23 mouse cellular contexts compared by ENCODE assay signal in the genomic region with DNA sequence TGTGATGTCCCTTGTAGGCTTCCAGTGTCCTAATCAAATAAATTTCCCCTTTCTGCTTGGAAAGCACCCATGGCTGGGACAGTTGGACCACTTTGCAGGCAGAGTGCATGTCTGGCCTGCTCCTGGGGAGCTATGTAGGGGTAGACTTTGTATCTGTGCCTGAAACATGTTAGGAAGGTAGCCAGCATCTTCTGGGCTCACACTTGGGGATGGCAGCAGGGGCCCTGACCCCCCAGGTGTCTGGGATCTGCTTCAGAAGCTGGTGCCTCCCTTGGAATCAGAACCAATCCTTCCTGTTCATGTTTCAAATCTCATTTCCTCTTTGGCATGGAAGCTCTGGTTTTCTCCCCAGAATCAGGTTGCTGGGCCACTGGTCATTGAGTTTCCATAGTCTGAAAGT. TPM values are rescaled to one million over a fixed set of nuclear protein-coding genes. Genes with fewer than 3 reads are reported as not detected.
A peak's percentile ranks its signal among the peaks of the same experiment; 100 is the strongest.
DNase-seq lines count a peak whose midpoint lies in the region; ATAC-seq and TF ChIP-seq lines count a peak whose summit lies in the region.
"Had no signal": no experiment of that assay in that cellular context is flagged by ENCODE, and none has a peak within 500 bp of the region (broad histone marks: within the 10 kb centered on the region; RNA-seq: fewer than 3 reads in every experiment).

No protein-coding gene starts in this region.

- no peaks in the 10 kb centered on the region for H3K9me3 ChIP-seq in erythroblast, embryonic 14.5 days (ENCODE audit: control insufficient read depth, low read length)
- H3K9me3 ChIP-seq in hindbrain, embryonic 10.5 days = no peaks in the 10 kb centered on the region
- no peaks in the 10 kb centered on the region for H3K9me3 ChIP-seq in hindbrain, postnatal 0 days (ENCODE audit: low read length)
- H3K9me3 ChIP-seq in MEL (replicated peaks; ENCODE audit: insufficient read depth, low read length) = no peaks in the 10 kb centered on the region
- H3K9me3 ChIP-seq in liver, embryonic 14.5 days (ENCODE audit: control insufficient read depth, low read length) = no peaks in the 10 kb centered on the region
- H3K9me3 ChIP-seq: forebrain, embryonic 15.5 days; heart, embryonic 15.5 days; hindbrain, embryonic 13.5 days had no signal

- TF ChIP-seq EP300 in MEL (IDR thresholded peaks at IDR 0.05; ENCODE audit: low read depth in 1 of 2, low read length in 2 of 2) = no peak
- TF ChIP-seq EP300 in liver, embryonic 14.5 days (IDR thresholded peaks at IDR 0.05; ENCODE audit: low read depth) = no peak

- H3K36me3 ChIP-seq in erythroblast, embryonic 14.5 days (ENCODE audit: control insufficient read depth) = peaks cover 73% of the 10 kb centered on the region
- no peaks in the 10 kb centered on the region for H3K36me3 ChIP-seq in hindbrain, embryonic 10.5 days
- H3K36me3 ChIP-seq in hindbrain, postnatal 0 days (ENCODE audit: insufficient read depth, low read length) = no peaks in the 10 kb centered on the region
- peaks cover 0 to 58% of the 10 kb centered on the region in 2 experiments; a peak in 2 of 4 replicates for H3K36me3 ChIP-seq in MEL (ENCODE audit: control insufficient read depth in 1 of 2, insufficient read depth in 2 of 2, low read length in 2 of 2)
- peaks cover 41% of the 10 kb centered on the region for H3K36me3 ChIP-seq in liver, embryonic 14.5 days (replicated peaks; ENCODE audit: control insufficient read depth, insufficient read depth, low read depth)
- H3K36me3 ChIP-seq: forebrain, embryonic 15.5 days; heart, embryonic 15.5 days; hindbrain, embryonic 13.5 days had no signal

- no peak overlapping the region for H3K4me2 ChIP-seq in hindbrain, postnatal 0 days (ENCODE audit: low read depth, low read length)
- H3K4me2 ChIP-seq in liver, embryonic 14.5 days (ENCODE audit: low read depth) = peak overlapping the region; percentile 92
- H3K4me2 ChIP-seq: forebrain, embryonic 15.5 days; heart, embryonic 15.5 days; hindbrain, embryonic 13.5 days had no signal

- TF ChIP-seq POLR2A in MEL (IDR thresholded peaks at IDR 0.05; ENCODE audit: control insufficient read depth in 1 of 2, insufficient read depth in 1 of 2, low read depth in 1 of 2, low read length in 2 of 2, poor library complexity in 1 of 2) = no peak

- no peak overlapping the region for H3K9ac ChIP-seq in hindbrain, postnatal 0 days (replicated peaks; ENCODE audit: low read length)
- H3K9ac ChIP-seq in MEL (ENCODE audit: control insufficient read depth, low read depth, low read length, poor library complexity, severe bottlenecking) = peak overlapping the region; percentile 52
- H3K9ac ChIP-seq in liver, embryonic 14.5 days (replicated peaks) = peak overlapping the region; percentile 90
- H3K9ac ChIP-seq: forebrain, embryonic 15.5 days; heart, embryonic 15.5 days; hindbrain, embryonic 13.5 days had no signal

- no peak for DNase-seq in hindbrain, embryonic 10.5 days (ENCODE audit: low spot score)
- no peak for DNase-seq in hindbrain, postnatal 0 days (ENCODE audit: low spot score)
- DNase-seq in MEL (ENCODE audit: low read depth, low spot score) = no peak
- no peak for DNase-seq in liver, embryonic 14.5 days (ENCODE audit: low read depth in 3 of 3, low spot score in 3 of 3)
- no peak for DNase-seq in adrenal gland, postnatal 14 days
- DNase-seq in gastrocnemius, adult 2 months = no peak
- DNase-seq: adrenal gland, postnatal 36 days; cerebellum, adult 2 months; cerebellum, postnatal 36 days; gastrocnemius, postnatal 25 days; kidney, adult 8-10 months; kidney, postnatal 14 days; layer of hippocampus, postnatal 36 days; thymus, postnatal 36 days had no signal

- ATAC-seq in erythroblast, adult 5-6 weeks (replicated peaks; ENCODE audit: low FRiP score, poor library complexity, severe bottlenecking) = no peak
- ATAC-seq in hindbrain, postnatal 0 days = no peak
- no peak for ATAC-seq in liver, embryonic 14.5 days (ENCODE audit: insufficient read depth)
- ATAC-seq: CD4-positive, CD25-positive, alpha-beta regulatory T cell, adult 4 months; forebrain, embryonic 15.5 days; lung, postnatal 0 days had no signal

- H3K4me3 ChIP-seq in erythroblast, embryonic 14.5 days (replicated peaks) = peak overlapping the region; percentile 79
- H3K4me3 ChIP-seq in hindbrain, embryonic 10.5 days = no peak overlapping the region
- H3K4me3 ChIP-seq in hindbrain, postnatal 0 days (ENCODE audit: low read length) = no peak overlapping the region
- H3K4me3 ChIP-seq in MEL (ENCODE audit: control insufficient read depth in 1 of 2, insufficient read depth in 1 of 2, low read depth in 2 of 2, low read length in 2 of 2) = no peak overlapping the region
- peak overlapping the region; percentile 78 to 83 for H3K4me3 ChIP-seq in liver, embryonic 14.5 days (ENCODE audit: insufficient read depth in 1 of 2, low read depth in 2 of 2, low read length in 2 of 2)
- H3K4me3 ChIP-seq in gastrocnemius, adult 2 months = no peak overlapping the region
- H3K4me3 ChIP-seq: forebrain, embryonic 15.5 days; heart, embryonic 15.5 days; hindbrain, embryonic 13.5 days; layer of hippocampus, adult 2 months had no signal

- H3K4me1 ChIP-seq in erythroblast, embryonic 14.5 days (ENCODE audit: control insufficient read depth) = peaks cover 74% of the 10 kb centered on the region
- peaks cover 23% of the 10 kb centered on the region for H3K4me1 ChIP-seq in hindbrain, embryonic 10.5 days (replicated peaks)
- peaks cover 4% of the 10 kb centered on the region; the same call in 1 of the 2 replicates for H3K4me1 ChIP-seq in hindbrain, postnatal 0 days (ENCODE audit: insufficient read depth, low read length)
- H3K4me1 ChIP-seq in MEL (ENCODE audit: control insufficient read depth in 1 of 2, insufficient read depth in 2 of 2, low read length in 2 of 2) = peaks cover 43 to 61% of the 10 kb centered on the region in 2 experiments
- peaks cover 46 to 56% of the 10 kb centered on the region in 2 experiments for H3K4me1 ChIP-seq in liver, embryonic 14.5 days (replicated peaks; ENCODE audit: control insufficient read depth in 2 of 2, insufficient read depth in 2 of 2, low read length in 1 of 2)

- peaks cover 14% of the 10 kb centered on the region for H3K27me3 ChIP-seq in erythroblast, embryonic 14.5 days (ENCODE audit: control insufficient read depth)
- peaks cover 47% of the 10 kb centered on the region for H3K27me3 ChIP-seq in hindbrain, embryonic 10.5 days (ENCODE audit: insufficient read depth, poor library complexity, severe bottlenecking)
- no peaks in the 10 kb centered on the region for H3K27me3 ChIP-seq in hindbrain, postnatal 0 days (ENCODE audit: insufficient read depth, low read length)
- peaks cover 2 to 9% of the 10 kb centered on the region in 2 experiments; a peak in 3 of 4 replicates for H3K27me3 ChIP-seq in MEL (ENCODE audit: control insufficient read depth in 1 of 2, insufficient read depth in 2 of 2, low read length in 2 of 2)
- peaks cover 7% of the 10 kb centered on the region for H3K27me3 ChIP-seq in liver, embryonic 14.5 days (ENCODE audit: control insufficient read depth, insufficient read depth, low read length)

- H3K27ac ChIP-seq in hindbrain, embryonic 10.5 days = peak overlapping the region; percentile 40; the same call in 1 of the 2 replicates
- H3K27ac ChIP-seq in hindbrain, postnatal 0 days = no peak overlapping the region
- peak overlapping the region; percentile 91 for H3K27ac ChIP-seq in MEL (ENCODE audit: control insufficient read depth, low read depth, low read length)
- peak overlapping the region; percentile 97 for H3K27ac ChIP-seq in liver, embryonic 14.5 days
- no peak overlapping the region for H3K27ac ChIP-seq in gastrocnemius, adult 2 months
- H3K27ac ChIP-seq: forebrain, embryonic 15.5 days; heart, embryonic 15.5 days; hindbrain, embryonic 13.5 days; layer of hippocampus, adult 2 months had no signal

- TF ChIP-seq CTCF in hindbrain, postnatal 0 days (IDR thresholded peaks at IDR 0.05; ENCODE audit: low read depth) = no peak
- no peak for TF ChIP-seq CTCF in MEL (IDR thresholded peaks at IDR 0.05 in 2 of 3, conservative IDR thresholded peaks at IDR 0.05 in 1 of 3; ENCODE audit: control insufficient read depth in 1 of 3, insufficient read depth in 1 of 3, low read depth in 2 of 3, low read length in 3 of 3, poor library complexity in 1 of 3, severe bottlenecking in 1 of 3)
- no peak for TF ChIP-seq CTCF in liver, embryonic 14.5 days (IDR thresholded peaks at IDR 0.05; ENCODE audit: low read depth)
- TF ChIP-seq CTCF in gastrocnemius, adult 2 months (IDR thresholded peaks at IDR 0.05) = no peak

- no peak for TF ChIP-seq RAD21 in MEL (IDR thresholded peaks at IDR 0.05; ENCODE audit: low read depth, low read length)

- peaks cover 29% of the 10 kb centered on the region for H3K79me2 ChIP-seq in MEL (ENCODE audit: control insufficient read depth, insufficient read depth, low read length, poor library complexity)

- intact Hi-C loops in gastrocnemius, adult 2 months (cut with DNase I) = loop anchor here (10.0 kb wide), 1 partner anchor 388 kb away; no protein-coding TSS in a partner anchor

RNA-seq across cellular contexts. Expression of a gene that starts 3.1 kb away (rescaled TPM):
- polyA plus RNA-seq in erythroblast, embryonic 14.5 days (2012) = 91.5 and 99.6 TPM in 2 replicates
- total RNA-seq in erythroblast, adult 5-6 weeks (2015; ENCODE audit: low replicate concordance) = 246 and 272 TPM in 2 replicates
- 487 and 489 TPM in 2 replicates for total RNA-seq in erythroblast, adult 5-6 weeks (2017; ENCODE audit: low replicate concordance)
- 9.7 and 9.9 TPM in 2 replicates for polyA plus RNA-seq in hindbrain, embryonic 10.5 days (2016; fragmentation: Nextera tagmentation; extraction: Ambion mirVana)
- total RNA-seq in hindbrain, postnatal 0 days (2014; rRNA removed) = 23.9 and 26.0 TPM in 2 replicates
- polyA plus RNA-seq in hindbrain, postnatal 0 days (2015; fragmentation: Nextera tagmentation; extraction: Ambion mirVana) = 15.4 and 15.5 TPM in 2 replicates
- 20.6 and 41.7 TPM in 2 replicates for total RNA-seq in MEL (2012; rRNA removed)
- 10 to 100 TPM in 1 of 2 experiments, not detected in 1; 64.5 TPM for polyA plus RNA-seq in MEL (2012; ENCODE audit: insufficient read depth in 1 of 2, insufficient read length in 2 of 2, low read depth in 1 of 2, low replicate concordance in 2 of 2, missing spikeins in 1 of 2)
- 97.2 and 108 TPM in 2 replicates for polyA plus RNA-seq in liver, embryonic 14.5 days (2012; rRNA removed)
- 76.1 and 96.6 TPM in 2 replicates for polyA plus RNA-seq in liver, embryonic 14.5 days (2014; fragmentation: Nextera tagmentation; extraction: Ambion mirVana)
- 3.8 and 8.0 TPM in 2 replicates for total RNA-seq in adrenal gland, postnatal 14 days (2021)
- total RNA-seq in gastrocnemius, adult 2 months (2021) = 1 to 10 TPM; 1.9 to 2.8 TPM

RNA-seq across cellular contexts. Expression of a gene that starts 38.2 kb away (rescaled TPM):
- 0.30 and 0.42 TPM in 2 replicates for polyA plus RNA-seq in erythroblast, embryonic 14.5 days (2012)
- total RNA-seq in erythroblast, adult 5-6 weeks (2015; ENCODE audit: low replicate concordance) = 3.3 and 4.0 TPM in 2 replicates
- 0.60 and 2.6 TPM in 2 replicates for total RNA-seq in erythroblast, adult 5-6 weeks (2017; ENCODE audit: low replicate concordance)
- polyA plus RNA-seq in hindbrain, embryonic 10.5 days (2016; fragmentation: Nextera tagmentation; extraction: Ambion mirVana) = 50.3 and 50.4 TPM in 2 replicates
- total RNA-seq in hindbrain, postnatal 0 days (2014; rRNA removed) = 74.3 and 78.0 TPM in 2 replicates
- polyA plus RNA-seq in hindbrain, postnatal 0 days (2015; fragmentation: Nextera tagmentation; extraction: Ambion mirVana) = 11.8 and 12.8 TPM in 2 replicates
- total RNA-seq in MEL (2012; rRNA removed) = 52.0 and 62.6 TPM in 2 replicates
- polyA plus RNA-seq in MEL (2012; ENCODE audit: insufficient read depth in 1 of 2, insufficient read length in 2 of 2, low read depth in 1 of 2, low replicate concordance in 2 of 2, missing spikeins in 1 of 2) = 10 to 100 TPM in 1 of 2 experiments, not detected in 1; 83.7 TPM
- polyA plus RNA-seq in liver, embryonic 14.5 days (2012; rRNA removed) = 5.0 and 5.5 TPM in 2 replicates
- 2.2 and 2.6 TPM in 2 replicates for polyA plus RNA-seq in liver, embryonic 14.5 days (2014; fragmentation: Nextera tagmentation; extraction: Ambion mirVana)
- total RNA-seq in adrenal gland, postnatal 14 days (2021) = 43.9 and 45.0 TPM in 2 replicates
- total RNA-seq in gastrocnemius, adult 2 months (2021) = 1 to 10 TPM; 2.8 to 5.0 TPM
- total RNA-seq: monocyte, adult 5-6 weeks had no signal

Comparison
In these comparisons a context has a peak if more than half of its experiments do, and no peak if none do; other contexts are left out.
1. H3K27ac ChIP-seq: peak in hindbrain, embryonic 10.5 days (single experiment), MEL (single experiment) and liver, embryonic 14.5 days (single experiment); none in hindbrain, postnatal 0 days (single experiment) and gastrocnemius, adult 2 months (single experiment).
2. H3K4me3 ChIP-seq: peak in erythroblast, embryonic 14.5 days (single experiment) and liver, embryonic 14.5 days (2 of 2); none in hindbrain, embryonic 10.5 days (single experiment), hindbrain, postnatal 0 days (single experiment), MEL (0 of 2) and gastrocnemius, adult 2 months (single experiment).